Mouse (Mus musculus) adipocyte (in vitro differentiated cells): ENCODE measurements around the gene Il21r.

Experiments
- DNase-seq: peaks from one replicate; pipeline ENCODE4 v3.0.0-alpha.2; 2016; ENCODE audit warnings: low spot score

The Il21r gene

GRCm38 (mm10) chr7:125643880-125644279, 40.7 kb downstream of the Il21r start:
- no peak for DNase-seq

GRCm38 (mm10) chr7:125645413-125645812, 42.2 kb downstream of the Il21r start:
- DNase-seq: no peak

DNA sequence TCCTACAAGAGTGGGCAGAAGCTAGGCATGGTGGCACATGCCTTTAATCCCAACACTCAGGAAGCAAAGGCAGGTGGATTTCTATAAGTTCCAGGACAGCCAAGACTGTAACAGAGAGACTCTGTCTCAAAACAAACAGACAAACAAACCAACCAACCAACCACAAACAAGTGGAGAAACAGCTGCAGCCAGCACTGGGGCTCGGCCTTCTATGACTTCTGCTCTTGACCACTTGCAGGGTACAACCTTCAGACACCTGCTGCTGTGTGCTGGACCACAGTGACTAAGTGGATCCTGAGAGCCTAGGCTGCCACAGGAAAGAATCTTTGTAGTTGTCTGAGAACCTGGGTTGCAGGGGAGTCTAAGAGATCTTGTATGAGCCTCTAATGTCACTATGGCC, 45.8 kb downstream of the Il21r start:
- no peak for DNase-seq

GRCm38 (mm10) chr7:125657511-125657910, 54.3 kb downstream of the Il21r start:
- DNase-seq: no peak

- DNase-seq: no peak
Measured at GRCm38 (mm10) chr7:125663654-125664053, 60.4 kb downstream of the Il21r start.

DNA sequence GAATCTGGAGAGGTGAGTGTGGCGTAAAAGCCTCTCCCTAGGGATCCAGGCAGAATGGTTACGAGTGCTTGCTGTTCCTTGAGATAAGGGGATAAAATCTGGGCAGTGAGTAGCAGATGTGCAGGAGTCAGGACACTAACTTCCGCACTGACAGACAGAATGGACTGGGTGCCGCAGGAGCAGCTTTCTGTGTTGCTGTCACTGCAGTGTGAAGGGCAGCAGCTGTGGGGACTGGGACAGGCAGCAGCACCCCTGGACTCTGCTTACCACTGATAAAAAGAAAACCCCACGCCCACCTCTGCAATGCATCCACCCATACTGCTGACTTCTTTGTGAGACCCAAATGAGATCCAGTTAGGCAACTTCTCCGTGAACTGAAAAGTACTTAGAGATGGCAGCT, 67.6 kb downstream of the Il21r start:
- DNase-seq: no peak

DNA sequence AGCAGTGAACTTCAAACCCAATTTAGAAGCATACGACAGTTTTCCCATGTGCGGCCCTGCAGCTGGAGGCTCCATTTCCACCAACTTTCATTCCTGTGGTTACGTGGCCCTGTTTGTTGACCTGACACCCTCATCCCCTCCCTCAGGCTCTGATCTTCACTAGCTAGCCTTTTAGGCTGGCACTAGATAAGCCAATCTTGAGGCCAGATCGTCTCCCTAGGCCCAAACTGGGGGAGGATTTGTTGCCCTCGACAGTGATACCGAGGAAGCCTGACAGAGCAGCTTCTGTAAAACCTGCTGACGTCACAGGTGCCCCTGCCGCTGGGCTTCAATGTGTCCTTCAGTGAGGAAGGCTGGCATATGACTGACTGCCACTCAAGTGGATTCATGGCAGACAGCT, 68.2 kb downstream of the Il21r start:
- DNase-seq: no peak

- peak; percentile 66 for DNase-seq
Measured at GRCm38 (mm10) chr7:125674916-125675315, 71.7 kb downstream of the Il21r start.

DNA sequence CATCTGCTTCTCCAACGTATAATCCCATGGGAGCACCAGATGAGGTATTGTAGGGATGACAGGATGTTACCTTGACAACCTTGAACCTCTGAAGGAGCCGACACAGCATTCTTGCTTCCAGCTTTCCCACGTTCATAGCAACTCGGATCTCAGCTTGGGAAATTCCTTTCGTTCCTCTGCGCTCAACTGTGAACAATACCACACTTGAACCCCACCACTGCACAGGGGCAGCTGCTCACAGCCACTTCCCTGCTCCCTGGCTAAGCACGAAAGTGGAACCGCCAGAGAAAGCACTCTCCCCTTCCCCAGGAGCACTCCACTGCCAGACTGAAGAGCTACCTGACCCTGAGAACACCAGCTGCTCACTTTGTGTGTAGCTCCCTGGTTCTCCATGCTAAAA, 75.5 kb downstream of the Il21r start:
- DNase-seq: no peak

GRCm38 (mm10) chr7:125679936-125680335, 76.7 kb downstream of the Il21r start:
- no peak for DNase-seq
